Comparison of ENCODE assay signal across 8 mouse cellular contexts in genomic region chr17:43629496-43630426, GRCm38 (mm10). TPM values are rescaled to one million over a fixed set of nuclear protein-coding genes. Genes with fewer than 3 reads are reported as not detected.
DNase-seq lines count a peak whose midpoint lies in the region; ATAC-seq and TF ChIP-seq lines count a peak whose summit lies in the region.
"Had no signal": no experiment of that assay in that cellular context is flagged by ENCODE, and none has a peak within 500 bp of the region (broad histone marks: within the 10 kb centered on the region; RNA-seq: fewer than 3 reads in every experiment).

Gene Tdrd6, minus strand, starts transcription at chr17:43630299.

- peak within 1 kb of the TSS; percentile 68 for H3K4me2 ChIP-seq in forebrain, embryonic 11.5 days (ENCODE audit: low read depth, low read length, severe bottlenecking)
- H3K4me2 ChIP-seq in neural tube, embryonic 14.5 days (ENCODE audit: low read depth, low read length), result peak within 1 kb of the TSS; percentile 84

- intact Hi-C loops in left cerebral cortex, adult 2 months (cut with DNase I), result no loop called here

- no peak within 1 kb of the TSS for H3K27ac ChIP-seq in left cerebral cortex, adult 2 months
- no peak within 1 kb of the TSS for H3K27ac ChIP-seq in forebrain, embryonic 11.5 days (ENCODE audit: low read depth, low read length)
- H3K27ac ChIP-seq in neural tube, embryonic 14.5 days (ENCODE audit: low read depth, low read length), result no peak within 1 kb of the TSS

- H3K4me1 ChIP-seq in forebrain, embryonic 11.5 days (replicated peaks; ENCODE audit: control insufficient read depth, insufficient read depth, low read length), result peaks cover 8% of the 10 kb centered on the region
- peaks cover 6% of the 10 kb centered on the region; the same call in 1 of the 2 replicates for H3K4me1 ChIP-seq in neural tube, embryonic 14.5 days (ENCODE audit: control insufficient read depth, insufficient read depth, low read length)

- no peak for TF ChIP-seq CTCF in left cerebral cortex, adult 2 months (IDR thresholded peaks at IDR 0.05)

- no peaks in the 10 kb centered on the region for H3K9me3 ChIP-seq in forebrain, embryonic 11.5 days (ENCODE audit: control insufficient read depth, low read length)
- H3K9me3 ChIP-seq in neural tube, embryonic 14.5 days (ENCODE audit: control insufficient read depth, low read length), result no peaks in the 10 kb centered on the region; the same call in 1 of the 2 replicates

- peak within 1 kb of the TSS; percentile 41 for H3K4me3 ChIP-seq in left cerebral cortex, adult 2 months
- H3K4me3 ChIP-seq in forebrain, embryonic 11.5 days (ENCODE audit: low read depth, low read length), result peak within 1 kb of the TSS; percentile 37
- peak within 1 kb of the TSS; percentile 44 for H3K4me3 ChIP-seq in neural tube, embryonic 14.5 days (ENCODE audit: low read depth, low read length)

- peak within 1 kb of the TSS; percentile 44 for H3K9ac ChIP-seq in forebrain, embryonic 11.5 days (ENCODE audit: low read length)
- peak within 1 kb of the TSS; percentile 41 for H3K9ac ChIP-seq in neural tube, embryonic 14.5 days (replicated peaks; ENCODE audit: low read depth, low read length)

- peak; percentile 75 for ATAC-seq in forebrain, embryonic 11.5 days (replicated peaks; ENCODE audit: low FRiP score)
- ATAC-seq in neural tube, embryonic 14.5 days (ENCODE audit: low read depth), result peak; percentile 74

- DNase-seq in left cerebral cortex, adult 2 months (ENCODE audit: extremely low spot score in 1 of 2, low spot score in 2 of 2), result peak in 1 of 2 experiments; percentile 28
- DNase-seq in left cerebral cortex, adult 9 months (ENCODE audit: low spot score in 2 of 2), result no peak
- DNase-seq in embryo, embryonic 10 days (ENCODE audit: low spot score), result peak; percentile 35
- peak; percentile 70 for DNase-seq in forebrain, embryonic 11.5 days (ENCODE audit: low spot score)
- peak; percentile 34 to 57 for DNase-seq in kidney, postnatal 4 days
- no peak for DNase-seq in urinary bladder, postnatal 10 days (ENCODE audit: low spot score)

- peaks cover 29% of the 10 kb centered on the region for H3K27me3 ChIP-seq in forebrain, embryonic 11.5 days (ENCODE audit: control insufficient read depth, insufficient read depth, low read length)
- H3K27me3 ChIP-seq in neural tube, embryonic 14.5 days (ENCODE audit: control insufficient read depth, insufficient read depth, low read length), result peaks cover 15% of the 10 kb centered on the region; the same call in 1 of the 2 replicates

- 4% methylated on average over 81 of the region's 83 CpGs for WGBS in forebrain, embryonic 11.5 days
- WGBS in neural tube, embryonic 14.5 days, result 4% methylated on average over 82 of the region's 83 CpGs

- H3K36me3 ChIP-seq in forebrain, embryonic 11.5 days (ENCODE audit: control insufficient read depth, insufficient read depth, low read length), result no peaks in the 10 kb centered on the region
- H3K36me3 ChIP-seq in neural tube, embryonic 14.5 days (ENCODE audit: control insufficient read depth, insufficient read depth, low read length), result no peaks in the 10 kb centered on the region

RNA-seq across cellular contexts. Expression of gene Tdrd6, which starts in this region (rescaled TPM):
- total RNA-seq in left cerebral cortex, adult 2 months (2021), result under 1 TPM; 0.48 to 0.94 TPM
- 0.04 and 0.19 TPM in 2 replicates for polyA plus RNA-seq in forebrain, embryonic 11.5 days (2014; fragmentation: Nextera tagmentation; extraction: Ambion mirVana)
- 0.24 and 0.85 TPM in 2 replicates for polyA plus RNA-seq in neural tube, embryonic 14.5 days (2014; fragmentation: Nextera tagmentation; extraction: Ambion mirVana)
- total RNA-seq: liver, adult 2 months had no signal
- polyA plus RNA-seq: liver, adult 2 months had no signal

Comparison
In these comparisons a context has a peak if more than half of its experiments do, and no peak if none do; other contexts are left out.
1. Peak in DNase-seq, ATAC-seq, H3K4me3 ChIP-seq, H3K9ac ChIP-seq and H3K4me2 ChIP-seq in forebrain, embryonic 11.5 days; RNA of the gene not detected or under 1 TPM.
2. Peak in ATAC-seq, H3K4me3 ChIP-seq, H3K9ac ChIP-seq and H3K4me2 ChIP-seq in neural tube, embryonic 14.5 days; RNA of the gene not detected or under 1 TPM.
3. DNase-seq: peak in embryo, embryonic 10 days (single experiment) and kidney, postnatal 4 days (2 of 2); none in left cerebral cortex, adult 9 months (0 of 2) and urinary bladder, postnatal 10 days (single experiment).
4. Peak in every context shown above with its lines, with median percentiles within 50 percentile points of each other: H3K4me3 ChIP-seq.